Mouse (Mus musculus): ENCODE measurements around the gene Adamts18.

GRCm38 (mm10) chr8:113820983-113821587 is 27.5 kb downstream of the Adamts18 start:
- TF ChIP-seq USF1 (IDR thresholded peaks at IDR 0.05; ENCODE audit: low read depth) (no peak), CTCF (IDR thresholded peaks at IDR 0.05; ENCODE audit: control insufficient read depth, insufficient read depth, insufficient read length) (no peak), MYOG (IDR thresholded peaks at IDR 0.05; ENCODE audit: control insufficient read depth, extremely low read depth, insufficient read length) (no peak)
